Mouse (Mus musculus) central nervous system, embryonic 18 days (tissue): ENCODE results near the gene Lamb3. TPM values are rescaled to one million over a fixed set of nuclear protein-coding genes. Genes with fewer than 3 reads are reported as not detected.

Experiments
- polyA plus RNA-seq: library from polyadenylated mRNA; depleted of rRNA; stranded (reverse); fragments of >200 nt; gene quantifications from 2 replicates; pipeline ENCODE4 v1.2.3, GENCODE M21; 2012; rRNA removed

The Lamb3 gene
- 0.92 and 1.7 TPM in 2 replicates for polyA plus RNA-seq

GRCm38 (mm10) chr1:193207503-193207902, at the start of gene Lamb3:
TSS of gene Lamb3 (plus strand) at chr1:193207699.

GRCm38 (mm10) chr1:193167746-193168145, 39.8 kb upstream of the Lamb3 start, which contains the start of gene A130010J15Rik:
TSS of gene A130010J15Rik (plus strand) at chr1:193168046.

GRCm38 (mm10) chr1:193201383-193201778, 6.1 kb upstream of the Lamb3 start, which contains the start of gene Traf3ip3:
TSS of gene Traf3ip3 (minus strand) at chr1:193201703.

GRCm38 (mm10) chr1:193263955-193264598, 56.6 kb downstream of the Lamb3 start, which contains the start of gene Hsd11b1:
TSS of gene Hsd11b1 (minus strand) at chr1:193264075.

GRCm38 (mm10) chr1:193272916-193273601, 65.6 kb downstream of the Lamb3 start, which contains the start of gene G0s2:
TSS of gene G0s2 (minus strand) at chr1:193273217.

DNA sequence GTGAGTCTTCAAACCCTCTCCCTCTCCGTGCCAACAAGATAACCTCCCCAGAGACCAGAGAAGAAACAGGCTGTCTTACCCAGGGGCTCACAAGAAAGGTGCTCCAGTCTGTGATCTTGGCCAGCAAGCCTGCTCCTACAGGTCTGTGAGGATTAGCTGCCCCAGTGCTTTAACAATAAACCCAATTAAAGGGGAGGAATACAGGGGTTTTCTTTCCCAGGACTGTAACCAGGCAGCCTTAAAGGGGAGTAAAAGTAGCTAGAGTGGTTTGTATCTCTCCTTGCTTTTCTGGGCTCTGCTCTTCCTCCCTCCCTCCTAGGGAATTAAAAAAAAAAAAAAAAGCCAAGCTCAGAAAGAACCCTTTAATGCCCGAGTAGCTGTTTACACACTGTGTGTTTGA, 162.6 kb downstream of the Lamb3 start, which contains the start of gene Camk1g:
TSS of gene Camk1g (minus strand) at position 203 of the 400 bp plus-strand sequence.

Other genes starting within 250 kb of the Lamb3 start
- 7.8 TPM in 2 replicates for gene Syt14, start 171.9 kb upstream of the Lamb3 start, polyA plus RNA-seq
- gene Diexf, start 77.4 kb upstream of the Lamb3 start, polyA plus RNA-seq = 29.6 and 33.2 TPM in 2 replicates
- 0.96 and 1.1 TPM in 2 replicates for gene Irf6, start 54.6 kb upstream of the Lamb3 start, polyA plus RNA-seq
- gene A130010J15Rik, start 39.7 kb upstream of the Lamb3 start, polyA plus RNA-seq = 6.5 and 6.7 TPM in 2 replicates
- gene Traf3ip3, start 6.0 kb upstream of the Lamb3 start, polyA plus RNA-seq = 0.89 and 1.9 TPM in 2 replicates
- gene Hsd11b1, start 56.4 kb downstream of the Lamb3 start, polyA plus RNA-seq = 1.4 and 20.7 TPM in 2 replicates
- gene G0s2, start 65.5 kb downstream of the Lamb3 start, polyA plus RNA-seq = 11.1 and 14.2 TPM in 2 replicates
- 50.7 and 54.9 TPM in 2 replicates for gene Camk1g, start 162.6 kb downstream of the Lamb3 start, polyA plus RNA-seq